Mouse (Mus musculus) megakaryocyte, embryonic 14.5 days (primary cell): Measurements from ENCODE around the gene Fgf12. TPM values are rescaled to one million over a fixed set of nuclear protein-coding genes. Genes with fewer than 3 reads are reported as not detected.

Source experiments
- H3K27me3 ChIP-seq: replicated peaks from 2 replicates; pipeline ENCODE3; 2012; ENCODE audit warnings: inconsistent platforms
- H3K36me3 ChIP-seq: replicated peaks from 2 replicates; pipeline ENCODE3; 2012; ENCODE audit warnings: low read length, inconsistent platforms, mixed read lengths
- H3K4me1 ChIP-seq: 2 replicates; pipeline ENCODE4 v1.6.1; 2012; ENCODE audit warnings: inconsistent platforms
- H3K4me3 ChIP-seq: replicated peaks from 2 replicates; pipeline ENCODE3; 2012; ENCODE audit warnings: moderate library complexity, mild to moderate bottlenecking, inconsistent platforms
- H3K9me3 ChIP-seq: 2 replicates; pipeline ENCODE4 v1.6.1; 2012; ENCODE audit warnings: inconsistent platforms
- FLI1 ChIP-seq: IDR thresholded peaks from 2 replicates; pipeline ENCODE4 v1.6.1; 2012; ENCODE audit warnings: low read length, inconsistent platforms, mixed read lengths
- GATA1 ChIP-seq: IDR thresholded peaks from 3 replicates; pipeline ENCODE4 v1.6.1; 2012; ENCODE audit warnings: mixed read lengths, low read length, inconsistent platforms, borderline replicate concordance
- polyA plus RNA-seq: library from polyadenylated mRNA; stranded (reverse); fragments of >175 nt; gene quantifications from 2 replicates; pipeline ENCODE4 v1.2.3, GENCODE M21; 2012; ENCODE audit warnings: low replicate concordance; ENCODE audit not compliant: insufficient read depth

The Fgf12 gene
- polyA plus RNA-seq, 1 experiment, result not detected

- Histone ChIP-seq H3K36me3 (no peaks in the 10 kb centered on the region), H3K27me3 (no peaks in the 10 kb centered on the region), H3K4me3 (no peak overlapping the region), H3K4me1 (no peaks in the 10 kb centered on the region), H3K9me3 (0 out of 2 replicates have a peak, but pooled peaks cover 4% of the 10 kb centered on the region)
- TF ChIP-seq FLI1 (no peak), GATA1 (no peak)
Measured at GRCm38 (mm10) chr16:28694113-28694899, 58.6 kb downstream of the Fgf12 start.

- no peak for TF ChIP-seq GATA1
- TF ChIP-seq FLI1, result no peak
- Histone ChIP-seq H3K9me3 (0 out of 2 replicates have a peak, but pooled peaks cover 8% of the 10 kb centered on the region), H3K4me1 (no peaks in the 10 kb centered on the region), H3K27me3 (no peaks in the 10 kb centered on the region), H3K4me3 (no peak overlapping the region), H3K36me3 (no peaks in the 10 kb centered on the region)
Measured at GRCm38 (mm10) chr16:28688861-28689385, 63.9 kb downstream of the Fgf12 start.

- TF ChIP-seq FLI1, result no peak
- no peak for TF ChIP-seq GATA1
- Histone ChIP-seq H3K4me3 (peak overlapping the region; percentile 18), H3K36me3 (no peaks in the 10 kb centered on the region), H3K27me3 (no peaks in the 10 kb centered on the region), H3K9me3 (no peaks in the 10 kb centered on the region), H3K4me1 (peaks cover 4% of the 10 kb centered on the region)
Measured at GRCm38 (mm10) chr16:28681625-28682024, 71.2 kb downstream of the Fgf12 start.

GRCm38 (mm10) chr16:28668815-28669347, 84.0 kb downstream of the Fgf12 start:
- Histone ChIP-seq H3K36me3 (no peaks in the 10 kb centered on the region), H3K4me1 (no peaks in the 10 kb centered on the region), H3K27me3 (no peaks in the 10 kb centered on the region), H3K9me3 (peaks cover 4% of the 10 kb centered on the region), H3K4me3 (no peak overlapping the region)
- TF ChIP-seq FLI1 (no peak), GATA1 (no peak)

- Histone ChIP-seq H3K4me3 (no peak overlapping the region), H3K27me3 (no peaks in the 10 kb centered on the region), H3K4me1 (no peaks in the 10 kb centered on the region), H3K9me3 (peaks cover 4% of the 10 kb centered on the region; the same call in 1 of the 2 replicates), H3K36me3 (no peaks in the 10 kb centered on the region)
- no peak for TF ChIP-seq FLI1
- TF ChIP-seq GATA1, result no peak
Measured at GRCm38 (mm10) chr16:28652640-28653039, 100.2 kb downstream of the Fgf12 start.

- no peak for TF ChIP-seq GATA1
- no peak for TF ChIP-seq FLI1
- H3K4me1 ChIP-seq, result no peaks in the 10 kb centered on the region
- H3K9me3 ChIP-seq, result peaks cover 4% of the 10 kb centered on the region; the same call in 1 of the 2 replicates
- H3K27me3 ChIP-seq, result no peaks in the 10 kb centered on the region
- H3K4me3 ChIP-seq, result no peak overlapping the region
- no peaks in the 10 kb centered on the region for H3K36me3 ChIP-seq
Measured at GRCm38 (mm10) chr16:28650589-28650988, 102.3 kb downstream of the Fgf12 start.

GRCm38 (mm10) chr16:28645030-28645429, 107.8 kb downstream of the Fgf12 start:
- Histone ChIP-seq H3K27me3 (no peaks in the 10 kb centered on the region), H3K4me1 (no peaks in the 10 kb centered on the region), H3K4me3 (no peak overlapping the region), H3K9me3 (peaks cover 8% of the 10 kb centered on the region; the same call in 1 of the 2 replicates), H3K36me3 (no peaks in the 10 kb centered on the region)
- TF ChIP-seq FLI1 (no peak), GATA1 (no peak)

GRCm38 (mm10) chr16:28631721-28632120, 121.1 kb downstream of the Fgf12 start:
- Histone ChIP-seq H3K4me3 (no peak overlapping the region), H3K9me3 (peaks cover 10% of the 10 kb centered on the region; the same call in 1 of the 2 replicates), H3K4me1 (no peaks in the 10 kb centered on the region), H3K36me3 (no peaks in the 10 kb centered on the region), H3K27me3 (no peaks in the 10 kb centered on the region)
- TF ChIP-seq GATA1 (no peak), FLI1 (no peak)

GRCm38 (mm10) chr16:28630771-28631484, 121.9 kb downstream of the Fgf12 start:
- Histone ChIP-seq H3K27me3 (no peaks in the 10 kb centered on the region), H3K4me1 (no peaks in the 10 kb centered on the region), H3K4me3 (no peak overlapping the region), H3K36me3 (no peaks in the 10 kb centered on the region), H3K9me3 (peaks cover 13% of the 10 kb centered on the region)
- TF ChIP-seq FLI1, result no peak
- no peak for TF ChIP-seq GATA1
